Mouse (Mus musculus) heart, adult 2 months (tissue): ENCODE results near the gene Stat5b.

Experiments used
- CTCF ChIP-seq: fragments of 200-600 bp; IDR thresholded peaks from 2 replicates; pipeline ENCODE4 v1.8.1; 2022; ENCODE audit warnings: antibody characterized with exemption, mild to moderate bottlenecking, moderate library complexity
- POLR2A ChIP-seq: fragments of 200-500 bp; IDR thresholded peaks from 2 replicates; pipeline ENCODE4 v1.6.1; 2011; ENCODE audit warnings: mild to moderate bottlenecking, low read depth, low read length, control low read depth; ENCODE audit not compliant: insufficient read depth

DNA sequence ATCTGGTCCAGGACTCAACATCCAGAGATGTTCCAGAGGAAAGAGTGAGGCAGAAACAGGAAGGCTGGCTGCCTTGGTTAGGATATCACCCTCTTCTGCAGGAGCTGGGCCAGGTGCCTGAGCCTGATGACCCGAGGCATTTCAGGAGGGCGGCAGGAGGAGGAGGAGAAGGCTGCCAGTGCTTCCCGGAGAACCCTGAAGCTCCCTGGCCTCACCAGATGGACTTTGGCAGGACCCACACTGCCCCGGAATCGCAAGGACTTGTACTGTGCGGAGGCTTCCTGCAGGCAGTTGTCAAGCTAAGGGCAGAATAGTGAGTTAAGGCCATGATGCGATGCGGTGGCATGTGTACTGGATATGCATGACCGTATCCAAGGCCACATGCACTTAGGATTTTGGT, 83.8 kb downstream of the Stat5b start:
- no peak for TF ChIP-seq POLR2A
- no peak for TF ChIP-seq CTCF
